Mouse (Mus musculus): Measurements from ENCODE around the gene Maneal. TPM values are rescaled to one million over a fixed set of nuclear protein-coding genes. Genes with fewer than 3 reads are reported as not detected.

The Maneal gene
- total and polyA plus RNA-seq, 2 experiments = under 0.01 TPM; not detected in 1

GRCm38 (mm10) chr4:124824967-124825366, 37.0 kb downstream of the Maneal start:
- peaks cover 25% of the 10 kb centered on the region; the same call in 1 of the 2 replicates for H3K36me3 ChIP-seq (ENCODE audit: control insufficient read depth, insufficient read depth, low read length)
- H3K79me2 ChIP-seq (ENCODE audit: control insufficient read depth, insufficient read depth, low read length) = peaks cover 3% of the 10 kb centered on the region; the same call in 1 of the 2 replicates
- H3K27ac ChIP-seq (replicated peaks; ENCODE audit: insufficient read depth, low read depth, low read length) = no peak overlapping the region
- no peaks in the 10 kb centered on the region for H3K27me3 ChIP-seq (ENCODE audit: control insufficient read depth, insufficient read depth, low read length)
- 92% methylated on average over 6 of the region's 6 CpGs for WGBS
- DNase-seq (ENCODE audit: extremely low read depth, low read depth, low spot score) = no peak
- H3K4me1 ChIP-seq (ENCODE audit: control insufficient read depth, insufficient read depth, low read length) = no peaks in the 10 kb centered on the region
- H3K9ac ChIP-seq (ENCODE audit: low read depth, low read length) = no peak overlapping the region
- TF ChIP-seq POLR2A (IDR thresholded peaks at IDR 0.05; ENCODE audit: extremely low read depth, insufficient read depth, low read length) (no peak), CTCF (IDR thresholded peaks at IDR 0.05; ENCODE audit: low read depth, low read length) (no peak)
- H3K4me3 ChIP-seq (ENCODE audit: insufficient read depth, low read depth, low read length) = no peak overlapping the region

- no peak overlapping the region for H3K27ac ChIP-seq (replicated peaks; ENCODE audit: insufficient read depth, low read depth, low read length)
- no peaks in the 10 kb centered on the region for H3K27me3 ChIP-seq (ENCODE audit: control insufficient read depth, insufficient read depth, low read length)
- no peak overlapping the region for H3K9ac ChIP-seq (ENCODE audit: low read depth, low read length)
- peaks cover 10% of the 10 kb centered on the region for H3K4me1 ChIP-seq (ENCODE audit: control insufficient read depth, insufficient read depth, low read length)
- no peak for DNase-seq (ENCODE audit: extremely low read depth, low read depth, low spot score)
- WGBS = 78% methylated on average over 4 of the region's 4 CpGs
- peaks cover 12% of the 10 kb centered on the region; the same call in 1 of the 2 replicates for H3K36me3 ChIP-seq (ENCODE audit: control insufficient read depth, insufficient read depth, low read length)
- no peak overlapping the region for H3K4me3 ChIP-seq (ENCODE audit: insufficient read depth, low read depth, low read length)
- H3K79me2 ChIP-seq (ENCODE audit: control insufficient read depth, insufficient read depth, low read length) = peaks cover 26% of the 10 kb centered on the region; the same call in 1 of the 2 replicates
- TF ChIP-seq POLR2A (IDR thresholded peaks at IDR 0.05; ENCODE audit: extremely low read depth, insufficient read depth, low read length) = no peak
- no peak for TF ChIP-seq CTCF (IDR thresholded peaks at IDR 0.05; ENCODE audit: low read depth, low read length)
These were observed 43.1 kb downstream of the Maneal start for GRCm38 (mm10) chr4:124818832-124819231.

GRCm38 (mm10) chr4:124817803-124818202, 44.2 kb downstream of the Maneal start:
- Histone ChIP-seq H3K27ac (replicated peaks; ENCODE audit: insufficient read depth, low read depth, low read length) (peak overlapping the region; percentile 54), H3K36me3 (ENCODE audit: control insufficient read depth, insufficient read depth, low read length) (peaks cover 10% of the 10 kb centered on the region; the same call in 1 of the 2 replicates), H3K27me3 (ENCODE audit: control insufficient read depth, insufficient read depth, low read length) (no peaks in the 10 kb centered on the region), H3K4me3 (ENCODE audit: insufficient read depth, low read depth, low read length) (no peak overlapping the region), H3K9ac (ENCODE audit: low read depth, low read length) (no peak overlapping the region), H3K4me1 (ENCODE audit: control insufficient read depth, insufficient read depth, low read length) (peaks cover 12% of the 10 kb centered on the region), H3K79me2 (ENCODE audit: control insufficient read depth, insufficient read depth, low read length) (peaks cover 33% of the 10 kb centered on the region; the same call in 1 of the 2 replicates)
- WGBS = 8% methylated on average over 6 of the region's 6 CpGs
- TF ChIP-seq CTCF (IDR thresholded peaks at IDR 0.05; ENCODE audit: low read depth, low read length) (no peak), POLR2A (IDR thresholded peaks at IDR 0.05; ENCODE audit: extremely low read depth, insufficient read depth, low read length) (no peak)
- peak; percentile 95 for DNase-seq (ENCODE audit: extremely low read depth, low read depth, low spot score)

GRCm38 (mm10) chr4:124815901-124816300, 46.1 kb downstream of the Maneal start:
- H3K79me2 ChIP-seq (ENCODE audit: control insufficient read depth, insufficient read depth, low read length) = peaks cover 44% of the 10 kb centered on the region

GRCm38 (mm10) chr4:124811347-124811975, 50.5 kb downstream of the Maneal start:
- H3K36me3 ChIP-seq (ENCODE audit: control insufficient read depth, insufficient read depth, low read length) = no peaks in the 10 kb centered on the region
- 78% methylated on average over 9 of the region's 9 CpGs for WGBS

More at GRCm38 (mm10) chr4:124815901-124816300, 46.1 kb downstream of the Maneal start:
- WGBS = 59% methylated on average over 11 of the region's 11 CpGs
- DNase-seq (ENCODE audit: extremely low read depth, low read depth, low spot score) = peak; percentile 58
- Histone ChIP-seq H3K27ac (replicated peaks; ENCODE audit: insufficient read depth, low read depth, low read length) (no peak overlapping the region), H3K27me3 (ENCODE audit: control insufficient read depth, insufficient read depth, low read length) (no peaks in the 10 kb centered on the region), H3K36me3 (ENCODE audit: control insufficient read depth, insufficient read depth, low read length) (peaks cover 1% of the 10 kb centered on the region; the same call in 1 of the 2 replicates), H3K4me1 (ENCODE audit: control insufficient read depth, insufficient read depth, low read length) (peaks cover 16% of the 10 kb centered on the region), H3K9ac (ENCODE audit: low read depth, low read length) (no peak overlapping the region), H3K4me3 (ENCODE audit: insufficient read depth, low read depth, low read length) (no peak overlapping the region)
- no peak for TF ChIP-seq CTCF (IDR thresholded peaks at IDR 0.05; ENCODE audit: low read depth, low read length)
- no peak for TF ChIP-seq POLR2A (IDR thresholded peaks at IDR 0.05; ENCODE audit: extremely low read depth, insufficient read depth, low read length)

GRCm38 (mm10) chr4:124810056-124810455, 51.9 kb downstream of the Maneal start:
- Histone ChIP-seq H3K27ac (replicated peaks; ENCODE audit: insufficient read depth, low read depth, low read length) (peak overlapping the region; percentile 87), H3K27me3 (ENCODE audit: control insufficient read depth, insufficient read depth, low read length) (no peaks in the 10 kb centered on the region), H3K36me3 (ENCODE audit: control insufficient read depth, insufficient read depth, low read length) (peaks cover 10% of the 10 kb centered on the region; the same call in 1 of the 2 replicates), H3K4me3 (ENCODE audit: insufficient read depth, low read depth, low read length) (no peak overlapping the region), H3K79me2 (ENCODE audit: control insufficient read depth, insufficient read depth, low read length) (peaks cover 29% of the 10 kb centered on the region), H3K9ac (ENCODE audit: low read depth, low read length) (no peak overlapping the region), H3K4me1 (ENCODE audit: control insufficient read depth, insufficient read depth, low read length) (peaks cover 29% of the 10 kb centered on the region)
- peak; percentile 88 for DNase-seq (ENCODE audit: extremely low read depth, low read depth, low spot score)
- WGBS = 16% methylated on average over 7 of the region's 7 CpGs
- no peak for TF ChIP-seq CTCF (IDR thresholded peaks at IDR 0.05; ENCODE audit: low read depth, low read length)
- no peak for TF ChIP-seq POLR2A (IDR thresholded peaks at IDR 0.05; ENCODE audit: extremely low read depth, insufficient read depth, low read length)

More at GRCm38 (mm10) chr4:124811347-124811975, 50.5 kb downstream of the Maneal start:
- Histone ChIP-seq H3K9ac (ENCODE audit: low read depth, low read length) (no peak overlapping the region), H3K27ac (replicated peaks; ENCODE audit: insufficient read depth, low read depth, low read length) (no peak overlapping the region), H3K79me2 (ENCODE audit: control insufficient read depth, insufficient read depth, low read length) (peaks cover 34% of the 10 kb centered on the region), H3K4me1 (ENCODE audit: control insufficient read depth, insufficient read depth, low read length) (peaks cover 27% of the 10 kb centered on the region), H3K27me3 (ENCODE audit: control insufficient read depth, insufficient read depth, low read length) (no peaks in the 10 kb centered on the region), H3K4me3 (ENCODE audit: insufficient read depth, low read depth, low read length) (no peak overlapping the region)
- DNase-seq (ENCODE audit: extremely low read depth, low read depth, low spot score) = no peak
- TF ChIP-seq POLR2A (IDR thresholded peaks at IDR 0.05; ENCODE audit: extremely low read depth, insufficient read depth, low read length) (no peak), CTCF (IDR thresholded peaks at IDR 0.05; ENCODE audit: low read depth, low read length) (no peak)
